Mouse (Mus musculus): ENCODE measurements around the gene Foxi1. TPM values are rescaled to one million over a fixed set of nuclear protein-coding genes. Genes with fewer than 3 reads are reported as not detected.

Foxi1 gene
- total and polyA plus RNA-seq, 3 experiments: not detected

DNA sequence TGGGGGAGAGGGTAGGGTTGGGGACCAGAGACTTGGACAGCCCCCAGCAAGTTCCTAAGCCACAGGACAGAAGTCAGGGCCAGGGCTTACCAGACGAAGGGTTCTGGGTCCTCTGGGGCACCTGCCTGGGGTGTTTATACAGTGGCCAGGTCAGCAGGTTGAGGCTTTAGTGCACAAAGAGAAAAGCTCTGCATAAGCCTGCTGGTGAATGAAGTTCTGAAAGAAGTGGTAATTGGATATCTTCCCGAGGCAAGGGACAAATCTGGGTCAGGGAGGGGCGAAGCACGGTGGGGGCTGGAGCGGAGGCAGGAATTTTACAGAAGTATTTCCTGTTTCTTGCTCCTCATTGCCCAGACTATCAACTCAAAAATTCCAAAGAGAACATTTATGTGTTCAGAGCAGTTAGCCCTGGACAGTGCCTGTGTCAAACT, 38.4 kb downstream of the Foxi1 start:
- Histone ChIP-seq H3K9ac (ENCODE audit: insufficient read depth, low read depth) (no peak overlapping the region), H3K4me3 (replicated peaks in 1 of 3; ENCODE audit: low read depth in 2 of 3, low read length in 2 of 3, poor library complexity in 1 of 3) (no peak overlapping the region), H3K79me2 (replicated peaks; ENCODE audit: control insufficient read depth, extremely low read depth, insufficient read depth, poor library complexity, severe bottlenecking) (no peaks in the 10 kb centered on the region), H3K36me3 (replicated peaks in 1 of 2; ENCODE audit: control insufficient read depth in 1 of 2, insufficient read depth in 1 of 2, low read length in 1 of 2) (no peaks in the 10 kb centered on the region), H3K4me1 (ENCODE audit: control insufficient read depth in 1 of 2, insufficient read depth in 2 of 2) (peaks cover 11 to 36% of the 10 kb centered on the region in 2 experiments), H3K27ac (ENCODE audit: insufficient read depth, low read depth) (no peak overlapping the region), H3K9me3 (replicated peaks; ENCODE audit: low read length) (no peaks in the 10 kb centered on the region), H3K4me2 (ENCODE audit: insufficient read depth, low read depth, poor library complexity, severe bottlenecking) (0 out of 2 replicates have a peak overlapping the region, but pooled peaks have one; percentile 2), H3K27me3 (replicated peaks) (peaks cover 10% of the 10 kb centered on the region)
- TF ChIP-seq MAZ (IDR thresholded peaks at IDR 0.05; ENCODE audit: low read depth, low read length) (no peak), TBP (conservative IDR thresholded peaks at IDR 0.05; ENCODE audit: low read depth, low read length) (no peak), SMC3 (IDR thresholded peaks at IDR 0.05; ENCODE audit: low read depth, low read length) (no peak), CHD1 (IDR thresholded peaks at IDR 0.05; ENCODE audit: low read depth, low read length) (no peak), HCFC1 (IDR thresholded peaks at IDR 0.05; ENCODE audit: low read depth, low read length) (no peak), JUN (IDR thresholded peaks at IDR 0.05; ENCODE audit: insufficient read depth, low read depth, low read length) (no peak), MXI1 (IDR thresholded peaks at IDR 0.05; ENCODE audit: low read depth, low read length) (no peak), USF2 (conservative IDR thresholded peaks at IDR 0.05; ENCODE audit: low read depth, low read length) (no peak)
- dilution Hi-C loops (cut with MboI; ENCODE audit: extremely low pct_ligation_motif_present, extremely low pct_unique_long_range_greater_than_20kb, low sequenced_read_pairs): no loop called here
- in situ Hi-C loops (cut with MboI; ENCODE audit: low pct_ligation_motif_present, low pct_unique_long_range_greater_than_20kb, low sequenced_read_pairs): no loop called here
- DNase-seq (ENCODE audit: extremely low read depth): peak; percentile 12

DNA sequence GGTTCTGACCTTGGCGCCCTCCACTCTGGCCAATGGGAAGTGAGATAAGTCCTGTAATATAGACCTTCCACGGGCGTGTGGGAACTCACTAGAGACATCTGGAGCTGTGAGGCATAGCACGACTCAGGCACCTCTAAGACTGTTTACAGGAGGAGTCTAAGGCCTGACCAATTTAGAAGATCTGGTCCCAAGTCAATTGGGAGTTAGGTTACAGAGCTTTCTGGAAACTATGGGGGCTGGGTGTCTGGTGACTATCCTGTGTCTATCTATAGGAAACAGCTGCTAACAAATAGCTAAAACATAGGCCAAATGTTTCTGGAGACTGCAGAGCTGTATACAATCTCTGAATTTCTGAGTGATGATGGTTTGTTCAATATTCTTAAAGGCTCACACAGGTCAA, 41.5 kb downstream of the Foxi1 start:
- Histone ChIP-seq H3K4me3 (replicated peaks in 1 of 3; ENCODE audit: low read depth in 2 of 3, low read length in 2 of 3, poor library complexity in 1 of 3) (no peak overlapping the region), H3K27me3 (replicated peaks) (peaks cover 3% of the 10 kb centered on the region), H3K36me3 (replicated peaks in 1 of 2; ENCODE audit: control insufficient read depth in 1 of 2, insufficient read depth in 1 of 2, low read length in 1 of 2) (no peaks in the 10 kb centered on the region), H3K79me2 (replicated peaks; ENCODE audit: control insufficient read depth, extremely low read depth, insufficient read depth, poor library complexity, severe bottlenecking) (no peaks in the 10 kb centered on the region), H3K27ac (ENCODE audit: insufficient read depth, low read depth) (no peak overlapping the region), H3K9me3 (replicated peaks; ENCODE audit: low read length) (peaks cover 5% of the 10 kb centered on the region), H3K9ac (ENCODE audit: insufficient read depth, low read depth) (no peak overlapping the region), H3K4me1 (ENCODE audit: control insufficient read depth in 1 of 2, insufficient read depth in 2 of 2) (peaks cover 11 to 36% of the 10 kb centered on the region in 2 experiments), H3K4me2 (ENCODE audit: insufficient read depth, low read depth, poor library complexity, severe bottlenecking) (no peak overlapping the region)
- in situ Hi-C loops (cut with MboI; ENCODE audit: low pct_ligation_motif_present, low pct_unique_long_range_greater_than_20kb, low sequenced_read_pairs): no loop called here
- dilution Hi-C loops (cut with MboI; ENCODE audit: extremely low pct_ligation_motif_present, extremely low pct_unique_long_range_greater_than_20kb, low sequenced_read_pairs): no loop called here
- DNase-seq (ENCODE audit: extremely low read depth): no peak
- TF ChIP-seq MEF2A (IDR thresholded peaks at IDR 0.05; ENCODE audit: borderline replicate concordance, low read depth, low read length): no peak
- TF ChIP-seq MAZ (IDR thresholded peaks at IDR 0.05; ENCODE audit: low read depth, low read length): no peak
- TF ChIP-seq RAD21 (IDR thresholded peaks at IDR 0.05; ENCODE audit: low read depth, low read length): no peak
- no peak for TF ChIP-seq UBTF (IDR thresholded peaks at IDR 0.05; ENCODE audit: low read depth, low read length)
- no peak for TF ChIP-seq PAX5 (IDR thresholded peaks at IDR 0.05; ENCODE audit: low read length)
- TF ChIP-seq CTCF (conservative IDR thresholded peaks at IDR 0.05 in 1 of 2, IDR thresholded peaks at IDR 0.05 in 1 of 2; ENCODE audit: low read depth in 2 of 2, low read length in 2 of 2): no peak
- no peak for TF ChIP-seq BHLHE40 (IDR thresholded peaks at IDR 0.05; ENCODE audit: low read depth, low read length)
- no peak for TF ChIP-seq ELF1 (IDR thresholded peaks at IDR 0.05; ENCODE audit: low read depth, low read length)
- no peak for TF ChIP-seq ETS1 (conservative IDR thresholded peaks at IDR 0.05; ENCODE audit: low read depth, low read length)
- TF ChIP-seq RCOR1 (conservative IDR thresholded peaks at IDR 0.05; ENCODE audit: low read depth, low read length): no peak
